Mouse (Mus musculus): Measurements from ENCODE around the gene Ppp2r2c. TPM values are rescaled to one million over a fixed set of nuclear protein-coding genes. Genes with fewer than 3 reads are reported as not detected.

The Ppp2r2c gene
- polyA plus RNA-seq (2014; fragmentation: Nextera tagmentation; extraction: Ambion mirVana) = 1.2 TPM in 2 replicates

GRCm38 (mm10) chr5:36868266-36869090 lies at the start of gene Ppp2r2c:
Gene Ppp2r2c, plus strand, starts transcription at chr5:36868513.
- ATAC-seq (ENCODE audit: low FRiP score) (peak; percentile 44), DNase-seq (ENCODE audit: low spot score, missing footprints) (peak; percentile 89)
- H3K9me3 ChIP-seq (ENCODE audit: control insufficient read depth, low read length) = no peaks in the 10 kb centered on the region
- H3K4me3 ChIP-seq (ENCODE audit: low read depth, low read length) = peak within 1 kb of the TSS; percentile 45
- WGBS = under 1% methylated on average over 87 of the region's 108 CpGs
- peak within 1 kb of the TSS; percentile 66 for H3K4me2 ChIP-seq
- H3K4me1 ChIP-seq (ENCODE audit: control insufficient read depth, insufficient read depth, low read length) = peaks cover 13% of the 10 kb centered on the region
- H3K9ac ChIP-seq (ENCODE audit: low read length) = peak within 1 kb of the TSS; percentile 36; the same call in 1 of the 2 replicates
- peaks cover 62% of the 10 kb centered on the region for H3K27me3 ChIP-seq (ENCODE audit: control insufficient read depth, insufficient read depth, low read length)
- H3K36me3 ChIP-seq (ENCODE audit: control insufficient read depth, insufficient read depth, low read length) = no peaks in the 10 kb centered on the region
- H3K27ac ChIP-seq (ENCODE audit: low read depth, low read length) = no peak within 1 kb of the TSS

GRCm38 (mm10) chr5:36819742-36820141 lies 48.6 kb upstream of the Ppp2r2c start:
- WGBS = 88% methylated on average over 5 of the region's 5 CpGs
- Histone ChIP-seq H3K36me3 (ENCODE audit: control insufficient read depth, insufficient read depth, low read length) (peaks cover 3% of the 10 kb centered on the region; the same call in 1 of the 2 replicates), H3K4me1 (ENCODE audit: control insufficient read depth, insufficient read depth, low read length) (no peaks in the 10 kb centered on the region), H3K9ac (ENCODE audit: low read length) (no peak overlapping the region), H3K4me3 (ENCODE audit: low read depth, low read length) (no peak overlapping the region), H3K27ac (ENCODE audit: low read depth, low read length) (no peak overlapping the region), H3K9me3 (ENCODE audit: control insufficient read depth, low read length) (no peaks in the 10 kb centered on the region), H3K4me2 (no peak overlapping the region), H3K27me3 (ENCODE audit: control insufficient read depth, insufficient read depth, low read length) (no peaks in the 10 kb centered on the region)
- ATAC-seq (ENCODE audit: low FRiP score) = no peak
- DNase-seq (ENCODE audit: low spot score, missing footprints) = no peak

- Histone ChIP-seq H3K4me2 (no peak overlapping the region), H3K4me1 (ENCODE audit: control insufficient read depth, insufficient read depth, low read length) (no peaks in the 10 kb centered on the region), H3K9me3 (ENCODE audit: control insufficient read depth, low read length) (no peaks in the 10 kb centered on the region), H3K9ac (ENCODE audit: low read length) (no peak overlapping the region), H3K4me3 (ENCODE audit: low read depth, low read length) (no peak overlapping the region), H3K36me3 (ENCODE audit: control insufficient read depth, insufficient read depth, low read length) (peaks cover 3% of the 10 kb centered on the region; the same call in 1 of the 2 replicates), H3K27ac (ENCODE audit: low read depth, low read length) (no peak overlapping the region), H3K27me3 (ENCODE audit: control insufficient read depth, insufficient read depth, low read length) (no peaks in the 10 kb centered on the region)
- DNase-seq (ENCODE audit: low spot score, missing footprints) (no peak), ATAC-seq (ENCODE audit: low FRiP score) (no peak)
- WGBS = 42% methylated on average over 6 of the region's 6 CpGs
Observed at GRCm38 (mm10) chr5:36820142-36820541, 48.2 kb upstream of the Ppp2r2c start.

GRCm38 (mm10) chr5:36822907-36823306 lies 45.4 kb upstream of the Ppp2r2c start:
- H3K27me3 ChIP-seq (ENCODE audit: control insufficient read depth, insufficient read depth, low read length) = no peaks in the 10 kb centered on the region
- 90% methylated on average over 4 of the region's 4 CpGs for WGBS
- no peaks in the 10 kb centered on the region for H3K9me3 ChIP-seq (ENCODE audit: control insufficient read depth, low read length)

GRCm38 (mm10) chr5:36829098-36829497 lies 39.2 kb upstream of the Ppp2r2c start:
- ATAC-seq (ENCODE audit: low FRiP score) = no peak

More at GRCm38 (mm10) chr5:36822907-36823306, 45.4 kb upstream of the Ppp2r2c start:
- no peak for ATAC-seq (ENCODE audit: low FRiP score)
- no peak overlapping the region for H3K4me3 ChIP-seq (ENCODE audit: low read depth, low read length)
- no peak overlapping the region for H3K27ac ChIP-seq (ENCODE audit: low read depth, low read length)
- H3K4me1 ChIP-seq (ENCODE audit: control insufficient read depth, insufficient read depth, low read length) = no peaks in the 10 kb centered on the region
- H3K36me3 ChIP-seq (ENCODE audit: control insufficient read depth, insufficient read depth, low read length) = peaks cover 3% of the 10 kb centered on the region; the same call in 1 of the 2 replicates
- DNase-seq (ENCODE audit: low spot score, missing footprints) = no peak
- no peak overlapping the region for H3K4me2 ChIP-seq
- H3K9ac ChIP-seq (ENCODE audit: low read length) = no peak overlapping the region

DNA sequence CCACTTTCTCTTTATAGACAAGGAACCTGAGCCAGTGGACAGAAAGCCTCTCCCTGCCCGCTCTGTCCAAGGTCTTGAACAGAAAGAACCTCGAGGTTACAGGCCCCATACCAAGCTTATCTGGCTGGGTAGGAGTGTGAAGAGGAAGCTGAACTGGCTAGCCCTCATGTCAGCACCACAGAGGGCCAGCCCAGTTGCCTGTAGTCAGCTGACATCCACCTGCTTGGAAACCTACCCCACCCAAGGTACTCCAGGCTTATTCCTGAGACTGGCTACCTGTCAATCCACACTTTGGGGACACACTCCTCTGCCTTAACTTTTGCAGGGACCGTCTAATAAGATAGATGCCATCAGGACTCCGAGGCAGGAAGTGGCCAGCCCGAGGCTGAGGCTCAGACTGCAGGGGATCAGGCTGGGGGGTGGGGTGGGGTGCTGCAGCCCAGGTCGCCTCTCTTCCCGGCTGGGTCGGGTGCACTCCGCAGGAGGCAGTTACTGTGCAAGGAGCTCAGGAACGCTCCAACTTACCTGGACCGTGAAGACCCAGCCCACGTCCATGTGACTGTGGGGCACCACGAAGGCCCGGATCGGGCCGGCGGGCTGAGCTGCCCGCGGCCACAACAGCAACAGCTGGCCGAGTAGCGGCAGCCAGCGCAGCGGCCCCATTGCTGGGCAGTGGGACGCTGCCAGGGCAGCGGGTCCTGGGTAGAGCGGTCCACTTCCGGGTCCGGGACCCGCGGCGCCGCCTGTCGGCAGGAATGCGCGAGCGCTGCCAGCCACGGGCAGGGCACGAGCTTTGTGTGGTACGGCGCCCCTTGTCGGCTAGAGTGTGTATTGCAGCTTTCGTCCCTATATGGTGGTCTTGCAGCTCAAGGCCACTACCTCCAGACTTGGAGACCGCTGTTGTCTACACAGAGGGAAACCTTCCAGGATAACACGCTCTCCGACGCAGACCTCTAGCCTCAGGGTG lies 38.1 kb upstream of the Ppp2r2c start, which contains the start of gene Man2b2:
Gene Man2b2 (minus strand): TSS at position 741 of the 967 bp plus-strand sequence.
- H3K27ac ChIP-seq (ENCODE audit: low read depth, low read length) = no peak within 1 kb of the TSS
- DNase-seq (ENCODE audit: low spot score, missing footprints) = peak; percentile 100
- peaks cover 4% of the 10 kb centered on the region; the same call in 1 of the 2 replicates for H3K4me1 ChIP-seq (ENCODE audit: control insufficient read depth, insufficient read depth, low read length)
- peak within 1 kb of the TSS; percentile 79 for H3K9ac ChIP-seq (ENCODE audit: low read length)
- 3% methylated on average over 46 of the region's 46 CpGs for WGBS
- peak within 1 kb of the TSS; percentile 64 for H3K4me3 ChIP-seq (ENCODE audit: low read depth, low read length)
- ATAC-seq (ENCODE audit: low FRiP score) = peak; percentile 91
- no peaks in the 10 kb centered on the region for H3K36me3 ChIP-seq (ENCODE audit: control insufficient read depth, insufficient read depth, low read length)
- H3K4me2 ChIP-seq = peak within 1 kb of the TSS; percentile 83
- H3K9me3 ChIP-seq (ENCODE audit: control insufficient read depth, low read length) = no peaks in the 10 kb centered on the region
- no peaks in the 10 kb centered on the region for H3K27me3 ChIP-seq (ENCODE audit: control insufficient read depth, insufficient read depth, low read length)

More at GRCm38 (mm10) chr5:36829098-36829497, 39.2 kb upstream of the Ppp2r2c start:
- H3K27me3 ChIP-seq (ENCODE audit: control insufficient read depth, insufficient read depth, low read length) = no peaks in the 10 kb centered on the region
- H3K4me1 ChIP-seq (ENCODE audit: control insufficient read depth, insufficient read depth, low read length) = peaks cover 4% of the 10 kb centered on the region; the same call in 1 of the 2 replicates
- H3K4me3 ChIP-seq (ENCODE audit: low read depth, low read length) = no peak overlapping the region
- no peak overlapping the region for H3K4me2 ChIP-seq
- no peaks in the 10 kb centered on the region for H3K36me3 ChIP-seq (ENCODE audit: control insufficient read depth, insufficient read depth, low read length)
- H3K27ac ChIP-seq (ENCODE audit: low read depth, low read length) = no peak overlapping the region
- H3K9ac ChIP-seq (ENCODE audit: low read length) = 0 out of 2 replicates have a peak overlapping the region, but pooled peaks have one; percentile 9
- no peak for DNase-seq (ENCODE audit: low spot score, missing footprints)
- no peaks in the 10 kb centered on the region for H3K9me3 ChIP-seq (ENCODE audit: control insufficient read depth, low read length)
- WGBS = 80% methylated on average over 4 of the region's 4 CpGs

DNA sequence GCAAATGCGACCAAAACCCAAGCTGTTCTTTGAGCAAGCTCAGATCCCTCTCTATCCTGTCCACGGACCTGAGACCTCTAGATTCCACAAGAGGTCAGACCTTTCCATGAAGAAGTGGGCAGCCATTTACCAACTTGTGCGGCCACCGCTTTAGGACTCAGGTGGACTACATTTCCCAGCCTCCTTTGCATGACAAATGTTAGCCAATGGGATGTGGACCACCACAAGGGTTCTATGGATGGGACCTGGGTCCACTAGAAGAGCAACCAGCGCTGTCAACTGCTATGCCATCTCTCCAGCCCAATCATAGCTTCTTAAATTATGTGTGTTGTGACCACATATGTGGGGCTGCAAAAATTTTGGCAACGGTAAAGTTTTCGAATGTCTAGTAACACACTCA lies 37.0 kb upstream of the Ppp2r2c start:
- 61% methylated on average over 7 of the region's 7 CpGs for WGBS
- Histone ChIP-seq H3K27me3 (ENCODE audit: control insufficient read depth, insufficient read depth, low read length) (no peaks in the 10 kb centered on the region), H3K4me1 (ENCODE audit: control insufficient read depth, insufficient read depth, low read length) (peaks cover 4% of the 10 kb centered on the region; the same call in 1 of the 2 replicates), H3K9ac (ENCODE audit: low read length) (no peak overlapping the region), H3K4me2 (no peak overlapping the region), H3K27ac (ENCODE audit: low read depth, low read length) (no peak overlapping the region), H3K4me3 (ENCODE audit: low read depth, low read length) (no peak overlapping the region), H3K9me3 (ENCODE audit: control insufficient read depth, low read length) (no peaks in the 10 kb centered on the region), H3K36me3 (ENCODE audit: control insufficient read depth, insufficient read depth, low read length) (no peaks in the 10 kb centered on the region)
- ATAC-seq (ENCODE audit: low FRiP score) (peak; percentile 14; the same call in 1 of the 2 replicates), DNase-seq (ENCODE audit: low spot score, missing footprints) (no peak)

DNA sequence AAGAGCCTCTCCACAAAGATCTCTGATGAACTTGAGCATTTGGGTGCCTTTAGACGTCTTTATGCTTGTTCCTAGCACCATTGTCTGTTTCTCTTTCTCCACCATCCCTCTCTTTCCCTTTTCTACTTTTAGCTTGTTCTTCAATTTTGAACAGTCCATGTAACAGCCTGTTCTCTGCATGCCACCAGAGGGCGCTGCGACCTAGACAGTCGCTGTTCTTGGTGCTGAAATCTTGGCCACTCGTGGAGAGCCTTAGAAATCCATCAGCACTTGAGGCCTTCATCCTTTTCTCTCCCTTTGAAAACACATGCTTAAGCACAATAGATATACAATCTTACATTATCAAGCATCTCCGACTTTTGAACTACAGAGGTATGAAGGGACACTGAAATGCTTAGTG lies 32.4 kb upstream of the Ppp2r2c start:
- WGBS = 2% methylated on average over 6 of the region's 6 CpGs

More for the DNA sequence above, 32.4 kb upstream of the Ppp2r2c start:
- no peaks in the 10 kb centered on the region for H3K27me3 ChIP-seq (ENCODE audit: control insufficient read depth, insufficient read depth, low read length)
- H3K4me1 ChIP-seq (ENCODE audit: control insufficient read depth, insufficient read depth, low read length) = no peaks in the 10 kb centered on the region
- H3K27ac ChIP-seq (ENCODE audit: low read depth, low read length) = no peak overlapping the region
- H3K9me3 ChIP-seq (ENCODE audit: control insufficient read depth, low read length) = no peaks in the 10 kb centered on the region
- DNase-seq (ENCODE audit: low spot score, missing footprints) (peak; percentile 98), ATAC-seq (ENCODE audit: low FRiP score) (no peak)
- no peak overlapping the region for H3K9ac ChIP-seq (ENCODE audit: low read length)
- H3K36me3 ChIP-seq (ENCODE audit: control insufficient read depth, insufficient read depth, low read length) = no peaks in the 10 kb centered on the region
- no peak overlapping the region for H3K4me2 ChIP-seq
- H3K4me3 ChIP-seq (ENCODE audit: low read depth, low read length) = no peak overlapping the region

Measured in midbrain, embryonic 11.5 days (tissue).